ENCODE assay signal across 14 mouse cellular contexts in genomic region chr1:91611694-91612093, GRCm38 (mm10).
DNase-seq lines count a peak whose midpoint lies in the region; ATAC-seq and TF ChIP-seq lines count a peak whose summit lies in the region.
"Had no signal": no experiment of that assay in that cellular context is flagged by ENCODE, and none has a peak within 500 bp of the region (broad histone marks: within the 10 kb centered on the region; RNA-seq: fewer than 3 reads in every experiment).

No protein-coding gene starts in this region.

- DNase-seq in kidney, postnatal 0 days (ENCODE audit: low spot score): peak; percentile 51
- no peak for DNase-seq in kidney, adult 9 months
- peak; percentile 26 for DNase-seq in ZHBTc4 (ENCODE audit: low read depth, low spot score)
- DNase-seq in forelimb bud, embryonic 11.5 days (ENCODE audit: low read depth, low spot score): peak; percentile 55
- peak; percentile 34 for DNase-seq in mesoderm, embryonic 11.5 days (ENCODE audit: low read depth, low spot score)
- DNase-seq in ovary, postnatal 10 days (ENCODE audit: low spot score): no peak
- DNase-seq in thymus, postnatal 25 days: no peak
- DNase-seq: adrenal gland, postnatal 10 days; cerebellum, postnatal 10 days; heart, adult 18-20 months; lung, adult 18-20 months; right cerebral cortex, adult 18-20 months had no signal

- H3K9me3 ChIP-seq in kidney, postnatal 0 days (replicated peaks; ENCODE audit: low read length): no peaks in the 10 kb centered on the region
- H3K9me3 ChIP-seq: midbrain, embryonic 13.5 days had no signal

- no peak overlapping the region for H3K4me3 ChIP-seq in kidney, postnatal 0 days (replicated peaks; ENCODE audit: low read depth, low read length)
- H3K4me3 ChIP-seq: midbrain, embryonic 13.5 days had no signal

- no peaks in the 10 kb centered on the region for H3K36me3 ChIP-seq in kidney, postnatal 0 days (ENCODE audit: insufficient read depth, low read length)
- H3K36me3 ChIP-seq: midbrain, embryonic 13.5 days had no signal

- ATAC-seq in kidney, postnatal 0 days (replicated peaks; ENCODE audit: low FRiP score, low read depth): no peak
- ATAC-seq: inflammation-experienced regulatory T-cells, adult 6 months; midbrain, embryonic 13.5 days had no signal

- 0 out of 2 replicates have a peak, but pooled peaks cover 6% of the 10 kb centered on the region for H3K27me3 ChIP-seq in kidney, postnatal 0 days (ENCODE audit: insufficient read depth, low read length)

- H3K4me2 ChIP-seq in kidney, postnatal 0 days (ENCODE audit: low read length): peak overlapping the region; percentile 43
- H3K4me2 ChIP-seq: midbrain, embryonic 13.5 days had no signal

- H3K27ac ChIP-seq in kidney, postnatal 0 days: no peak overlapping the region
- H3K27ac ChIP-seq: midbrain, embryonic 13.5 days had no signal

- H3K9ac ChIP-seq in kidney, postnatal 0 days (ENCODE audit: low read depth, low read length): no peak overlapping the region
- H3K9ac ChIP-seq: midbrain, embryonic 13.5 days had no signal

- peaks cover 11% of the 10 kb centered on the region; the same call in 1 of the 2 replicates for H3K4me1 ChIP-seq in kidney, postnatal 0 days (replicated peaks; ENCODE audit: insufficient read depth, low read length)
- H3K4me1 ChIP-seq: midbrain, embryonic 13.5 days had no signal

- no peak for TF ChIP-seq CTCF in kidney, postnatal 0 days (IDR thresholded peaks at IDR 0.05; ENCODE audit: low read depth)

- 11% methylated on average over 16 of the region's 16 CpGs for WGBS in kidney, postnatal 0 days

Comparison
In these comparisons a context has a peak if more than half of its experiments do, and no peak if none do; other contexts are left out.
1. DNase-seq: peak in kidney, postnatal 0 days (single experiment), ZHBTc4 (single experiment), forelimb bud, embryonic 11.5 days (single experiment) and mesoderm, embryonic 11.5 days (single experiment); none in kidney, adult 9 months (single experiment), ovary, postnatal 10 days (single experiment) and thymus, postnatal 25 days (single experiment).